Mouse (Mus musculus) kidney, embryonic 14.5 days (tissue): ENCODE data around the gene Prr29. TPM values are rescaled to one million over a fixed set of nuclear protein-coding genes. Genes with fewer than 3 reads are reported as not detected.
A peak's percentile ranks its signal among the peaks of the same experiment; 100 is the strongest.

Experiments
- ATAC-seq: fragments of 200-750 bp; cut with Nextera tagmentation; 2 replicates; pipeline ENCODE4 v1.8.0; 2017; ENCODE audit warnings: moderate number of reproducible peaks, mild to moderate bottlenecking, moderate TSS enrichment, moderate library complexity; ENCODE audit not compliant: low FRiP score, low TSS enrichment
- H3K27ac ChIP-seq: fragments of 300-500 bp; sonication (generic); 2 replicates; pipeline ENCODE4 v1.5.1; 2014; ENCODE audit warnings: low read depth, mild to moderate bottlenecking, low read length, moderate library complexity, mixed read lengths
- H3K27me3 ChIP-seq: fragments of 300-500 bp; sonication (generic); 2 replicates; pipeline ENCODE4 v1.6.1; 2014; ENCODE audit warnings: mild to moderate bottlenecking, low read length; ENCODE audit not compliant: control insufficient read depth, insufficient read depth
- H3K36me3 ChIP-seq: fragments of 300-500 bp; sonication (generic); 2 replicates; pipeline ENCODE4 v1.6.1; 2014; ENCODE audit warnings: low read length, mixed read lengths; ENCODE audit not compliant: control insufficient read depth, insufficient read depth
- H3K4me1 ChIP-seq: fragments of 300-500 bp; sonication (generic); 2 replicates; pipeline ENCODE4 v1.6.1; 2014; ENCODE audit warnings: low read length, mixed read lengths; ENCODE audit not compliant: control insufficient read depth, insufficient read depth
- H3K4me2 ChIP-seq: fragments of 300-500 bp; sonication (generic); replicated peaks from 2 replicates; pipeline ENCODE4 v1.6.1; 2014; ENCODE audit warnings: low read depth, mild to moderate bottlenecking, low read length
- H3K4me3 ChIP-seq: fragments of 300-500 bp; sonication (generic); 2 replicates; pipeline ENCODE4 v1.5.1; 2014; ENCODE audit warnings: mild to moderate bottlenecking, low read length
- H3K9ac ChIP-seq: fragments of 300-500 bp; sonication (generic); 2 replicates; pipeline ENCODE4 v1.6.1; 2014; ENCODE audit warnings: low read depth, mild to moderate bottlenecking, low read length, moderate library complexity
- H3K9me3 ChIP-seq: fragments of 300-500 bp; sonication (generic); 2 replicates; pipeline ENCODE4 v1.6.1; 2016; ENCODE audit warnings: low read length; ENCODE audit not compliant: control insufficient read depth
- WGBS: fragments of 180-500 bp; shearing (Covaris S2); extraction: QIAGEN DNeasy Blood & Tissue Kit; methylation state at CpG from one replicate; pipeline ENCODE4 v1.1.7; 2014; 5-methylcytosine and 5-hydroxymethylcytosine counted together
- polyA plus RNA-seq: library from polyadenylated mRNA; unstranded; fragments of >200 nt; fragmentation: Nextera tagmentation; extraction: Ambion mirVana; gene quantifications from 2 replicates; pipeline ENCODE4 v1.2.1, GENCODE M21; 2014

The Prr29 gene
- 0.46 and 0.49 TPM in 2 replicates for polyA plus RNA-seq

DNA sequence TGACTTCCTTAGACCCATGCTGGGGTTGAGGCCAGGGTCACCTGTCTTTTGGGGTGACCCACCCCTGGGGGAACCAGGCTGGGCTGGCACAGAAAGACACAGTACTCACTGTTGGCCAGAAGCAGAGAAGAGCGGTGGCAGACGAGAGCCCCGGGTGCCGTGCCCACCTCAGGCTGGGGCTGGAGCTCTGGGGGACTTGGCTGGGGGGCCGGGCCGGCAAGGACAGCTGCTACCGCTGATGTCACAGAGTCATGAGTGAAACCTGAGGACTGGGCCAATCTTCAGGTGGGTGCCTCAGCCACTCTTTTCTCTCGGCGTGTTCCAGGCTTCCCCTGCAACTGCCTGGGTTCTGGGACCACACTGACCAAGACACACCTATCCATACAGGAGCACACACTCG lies at the start of gene Prr29:
Gene Prr29 (plus strand): TSS at position 107 of the 400 bp plus-strand sequence.
- peak; percentile 37; the same call in 1 of the 2 replicates for ATAC-seq
- WGBS, result 45% methylated on average over 9 of the region's 10 CpGs
- peak within 1 kb of the TSS; percentile 28; the same call in 1 of the 2 replicates for H3K9ac ChIP-seq

DNA sequence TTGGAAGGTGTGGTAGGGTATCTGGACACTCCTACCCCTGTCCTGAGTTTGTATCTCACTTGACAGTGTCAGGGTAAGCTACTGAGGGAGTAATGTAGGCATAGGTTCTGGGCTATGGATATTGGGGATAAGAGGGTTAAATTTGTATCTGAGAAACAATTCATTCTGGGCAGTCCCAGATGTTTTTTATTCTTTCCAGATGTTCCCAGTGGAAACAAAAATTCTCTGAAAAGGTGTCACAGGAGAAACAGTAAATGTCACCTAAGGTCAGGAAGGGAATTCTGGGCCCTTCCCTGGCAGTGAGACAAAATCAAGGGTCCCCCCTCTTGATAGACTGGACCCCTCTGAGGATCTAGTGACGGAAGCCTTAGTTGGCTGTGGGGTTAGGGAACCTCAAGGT lies 48.9 kb upstream of the Prr29 start:
- no peaks in the 10 kb centered on the region for H3K36me3 ChIP-seq
- no peak overlapping the region for H3K4me2 ChIP-seq
- H3K4me1 ChIP-seq, result peaks cover 24% of the 10 kb centered on the region
- H3K9me3 ChIP-seq, result no peaks in the 10 kb centered on the region
- H3K9ac ChIP-seq, result no peak overlapping the region
- no peak overlapping the region for H3K27ac ChIP-seq
- H3K4me3 ChIP-seq, result no peak overlapping the region
- WGBS, result 56% methylated on average over 1 of the region's 1 CpGs
- no peak for ATAC-seq
- no peaks in the 10 kb centered on the region for H3K27me3 ChIP-seq

More for the DNA sequence above, at the start of gene Prr29:
- H3K4me3 ChIP-seq, result no peak within 1 kb of the TSS
- H3K27ac ChIP-seq, result peak within 1 kb of the TSS; percentile 24; the same call in 1 of the 2 replicates
- H3K4me1 ChIP-seq, result peaks cover 13% of the 10 kb centered on the region
- H3K27me3 ChIP-seq, result no peaks in the 10 kb centered on the region
- H3K4me2 ChIP-seq, result peak within 1 kb of the TSS; percentile 19; the same call in 1 of the 2 replicates
- H3K9me3 ChIP-seq, result no peaks in the 10 kb centered on the region
- H3K36me3 ChIP-seq, result no peaks in the 10 kb centered on the region

DNA sequence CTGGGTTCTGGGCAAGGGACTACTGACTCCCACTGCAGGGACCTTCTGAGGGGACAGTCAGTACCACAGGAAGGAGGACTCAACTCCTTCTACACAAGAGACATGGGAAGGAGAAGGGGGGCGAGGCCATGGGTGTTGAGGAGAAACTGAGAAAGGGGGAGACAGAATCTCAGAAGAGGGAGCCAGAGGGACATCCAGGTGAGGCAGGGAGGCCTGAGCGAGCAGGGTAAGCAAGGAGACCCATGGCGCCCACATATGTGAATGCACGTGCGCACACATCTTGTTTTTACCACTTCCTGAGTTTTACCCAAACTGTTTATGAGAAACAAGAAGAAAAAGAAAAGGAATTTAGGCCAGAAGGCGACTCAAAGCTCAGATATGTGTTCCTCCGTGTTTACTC lies 47.5 kb upstream of the Prr29 start:
- H3K9me3 ChIP-seq, result no peaks in the 10 kb centered on the region
- H3K4me2 ChIP-seq, result no peak overlapping the region
- H3K27ac ChIP-seq, result no peak overlapping the region
- ATAC-seq, result no peak
- no peaks in the 10 kb centered on the region for H3K36me3 ChIP-seq
- H3K9ac ChIP-seq, result no peak overlapping the region
- 84% methylated on average over 7 of the region's 7 CpGs for WGBS
- H3K27me3 ChIP-seq, result no peaks in the 10 kb centered on the region
- no peak overlapping the region for H3K4me3 ChIP-seq
- H3K4me1 ChIP-seq, result peaks cover 24% of the 10 kb centered on the region

DNA sequence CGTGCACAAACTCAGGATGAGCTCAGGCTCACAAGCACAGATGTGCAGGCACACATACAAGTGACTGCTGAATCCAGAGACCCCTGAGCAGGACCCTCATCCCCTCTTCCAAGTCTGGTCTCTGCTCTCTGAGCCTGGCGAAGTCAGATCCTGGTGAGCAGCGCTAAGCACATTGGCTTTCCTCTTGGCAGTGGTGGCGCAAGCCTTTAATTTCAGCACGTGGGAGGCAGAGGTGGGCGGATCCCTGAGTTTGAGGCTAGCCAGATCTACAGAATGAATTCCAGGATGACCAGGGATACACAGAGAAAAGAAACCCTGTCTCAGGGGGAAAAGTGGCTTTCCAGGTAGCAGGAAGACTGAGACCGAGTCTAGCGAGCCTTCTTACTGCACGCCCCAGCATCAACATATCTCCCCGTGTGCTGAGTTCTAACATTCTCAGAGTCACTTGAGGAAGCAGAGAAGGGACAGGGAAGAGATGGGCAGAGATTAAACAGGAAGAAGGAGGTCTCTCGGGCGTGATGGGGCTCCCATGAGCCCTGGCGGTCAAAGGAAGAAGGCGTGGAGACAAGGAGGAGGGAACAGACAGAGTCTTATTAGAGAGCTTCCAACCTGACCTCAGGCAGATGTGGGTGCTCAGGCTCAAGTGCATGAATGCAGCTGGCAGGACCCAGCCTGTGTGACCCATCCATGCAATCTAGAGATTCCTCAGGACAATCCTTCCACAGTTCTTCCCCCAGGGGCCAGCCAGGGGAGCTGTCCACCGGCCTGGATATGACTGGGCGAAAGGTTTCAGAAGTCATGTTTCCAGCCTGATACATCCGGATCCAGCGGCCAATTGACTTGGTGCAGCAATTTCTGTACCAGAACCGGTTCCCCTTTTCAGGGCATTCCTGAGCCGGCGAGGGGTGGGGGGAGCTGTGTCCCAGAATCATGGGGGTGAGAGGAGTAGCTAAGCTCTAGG lies 46.6 kb upstream of the Prr29 start:
- H3K36me3 ChIP-seq, result no peaks in the 10 kb centered on the region
- 68% methylated on average over 21 of the region's 21 CpGs for WGBS
- H3K27ac ChIP-seq, result no peak overlapping the region
- H3K27me3 ChIP-seq, result no peaks in the 10 kb centered on the region
- H3K9ac ChIP-seq, result no peak overlapping the region
- no peak for ATAC-seq
- H3K4me1 ChIP-seq, result peaks cover 17% of the 10 kb centered on the region
- H3K9me3 ChIP-seq, result no peaks in the 10 kb centered on the region
- no peak overlapping the region for H3K4me3 ChIP-seq
- no peak overlapping the region for H3K4me2 ChIP-seq

DNA sequence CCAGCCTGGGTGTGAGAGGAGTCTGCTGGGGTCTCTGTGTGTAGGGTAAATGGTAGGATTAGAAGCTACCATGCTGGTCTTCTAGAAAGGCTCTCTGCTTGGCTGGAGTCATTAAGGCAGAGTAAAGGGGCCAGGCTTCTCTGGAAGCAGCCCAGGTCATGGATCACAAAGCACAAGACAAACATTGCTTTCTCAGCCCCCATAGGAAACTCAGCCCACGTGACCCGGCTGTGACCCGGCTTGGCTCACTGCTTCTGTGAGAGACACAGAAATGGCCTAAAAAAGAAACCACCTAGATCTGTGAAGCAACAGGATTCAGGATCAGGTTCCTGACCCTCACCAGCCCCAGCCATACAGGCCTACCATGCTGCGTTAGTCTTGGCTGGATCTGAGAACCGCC lies 40.4 kb upstream of the Prr29 start:
- no peak overlapping the region for H3K4me2 ChIP-seq
- H3K4me1 ChIP-seq, result peaks cover 14% of the 10 kb centered on the region
- no peak overlapping the region for H3K4me3 ChIP-seq
- no peaks in the 10 kb centered on the region for H3K27me3 ChIP-seq
- H3K9me3 ChIP-seq, result no peaks in the 10 kb centered on the region
- ATAC-seq, result peak; percentile 73
- no peak overlapping the region for H3K9ac ChIP-seq
- H3K36me3 ChIP-seq, result no peaks in the 10 kb centered on the region
- 23% methylated on average over 5 of the region's 5 CpGs for WGBS
- peak overlapping the region; percentile 39; the same call in 1 of the 2 replicates for H3K27ac ChIP-seq

DNA sequence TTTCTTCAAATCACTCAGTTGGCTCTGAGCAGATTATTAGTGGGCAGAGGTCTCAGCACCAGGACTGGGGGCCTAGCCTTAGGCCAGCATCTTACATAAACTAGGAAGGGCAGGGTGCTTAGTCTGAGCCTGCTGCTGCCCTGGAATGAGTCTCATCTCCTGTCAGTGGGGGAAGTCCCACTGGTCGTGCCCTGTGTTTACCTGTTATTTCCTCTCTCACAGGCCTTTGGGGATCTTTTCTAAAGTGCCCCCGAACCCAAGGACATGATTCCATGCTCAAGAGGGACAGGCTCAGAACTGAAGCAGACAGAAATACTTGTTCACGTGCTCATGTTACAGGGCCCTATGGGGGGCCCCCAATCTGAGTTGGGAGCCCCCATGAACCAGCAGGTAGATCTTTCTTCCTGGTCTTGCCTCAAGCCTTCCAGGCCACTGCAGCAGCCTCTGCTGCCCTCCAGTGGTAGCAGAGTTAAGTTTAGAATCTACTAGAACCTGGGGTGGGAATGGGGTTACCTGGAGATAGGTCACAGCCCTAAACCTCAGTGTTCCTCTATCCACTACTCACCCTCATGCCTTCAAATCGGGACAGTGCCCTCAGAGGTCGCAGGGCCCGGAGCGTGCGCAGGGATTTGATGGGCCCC lies 39.6 kb upstream of the Prr29 start:
- 55% methylated on average over 8 of the region's 8 CpGs for WGBS
- peak overlapping the region; percentile 13; the same call in 1 of the 2 replicates for H3K27ac ChIP-seq
- no peak overlapping the region for H3K9ac ChIP-seq
- no peak overlapping the region for H3K4me2 ChIP-seq
- peak; percentile 1; the same call in 1 of the 2 replicates for ATAC-seq
- peaks cover 14% of the 10 kb centered on the region for H3K4me1 ChIP-seq
- no peaks in the 10 kb centered on the region for H3K27me3 ChIP-seq
- H3K9me3 ChIP-seq, result no peaks in the 10 kb centered on the region
- no peak overlapping the region for H3K4me3 ChIP-seq
- no peaks in the 10 kb centered on the region for H3K36me3 ChIP-seq

DNA sequence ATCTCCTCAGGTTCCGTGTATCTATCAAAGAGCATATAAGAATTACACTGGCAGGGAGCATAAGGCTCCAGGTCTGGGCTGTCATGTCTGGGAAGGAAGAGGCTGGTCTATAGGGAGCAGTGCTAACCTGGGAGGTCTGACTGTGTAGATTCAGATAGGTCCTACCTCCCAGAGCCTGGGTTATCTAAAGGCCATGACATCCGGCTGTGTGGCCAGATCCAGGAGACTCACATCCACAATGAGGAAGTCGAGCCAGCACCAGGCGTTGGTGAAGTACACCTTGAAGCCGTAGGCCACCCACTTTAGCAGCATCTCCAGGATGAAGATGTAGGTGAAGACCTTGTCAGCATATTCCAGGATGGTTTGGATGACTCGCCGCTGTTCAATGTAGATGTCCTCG lies 38.8 kb upstream of the Prr29 start:
- Histone ChIP-seq H3K9me3 (no peaks in the 10 kb centered on the region), H3K9ac (no peak overlapping the region), H3K4me2 (no peak overlapping the region), H3K27me3 (no peaks in the 10 kb centered on the region), H3K4me1 (peaks cover 14% of the 10 kb centered on the region), H3K4me3 (no peak overlapping the region), H3K27ac (no peak overlapping the region), H3K36me3 (no peaks in the 10 kb centered on the region)
- whole genome bisulfite sequencing, result 81% methylated on average over 8 of the region's 8 CpGs
- ATAC-seq, result no peak

DNA sequence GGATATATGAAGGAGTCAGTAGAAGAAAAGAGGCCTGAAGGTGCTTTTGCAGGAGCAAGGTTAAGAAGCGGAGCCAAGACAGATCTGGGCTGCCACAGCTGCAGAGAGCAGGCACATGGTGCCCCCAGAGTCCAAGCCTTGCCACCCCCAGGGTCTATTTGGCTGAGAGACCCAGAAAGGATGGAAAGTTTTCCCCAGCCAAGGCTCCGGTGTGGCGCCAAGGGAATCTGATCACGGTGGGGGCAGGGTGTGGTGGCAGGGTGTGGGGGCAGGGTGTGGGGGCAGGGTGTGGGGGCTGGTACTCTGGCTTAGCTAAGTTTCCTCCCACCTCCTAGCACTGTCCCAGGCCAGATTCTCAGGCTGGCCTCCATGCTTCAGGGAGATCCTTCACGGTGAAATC lies 36.8 kb upstream of the Prr29 start:
- Histone ChIP-seq H3K9ac (no peak overlapping the region), H3K4me3 (no peak overlapping the region), H3K36me3 (no peaks in the 10 kb centered on the region), H3K4me1 (peaks cover 14% of the 10 kb centered on the region), H3K27me3 (no peaks in the 10 kb centered on the region), H3K4me2 (no peak overlapping the region), H3K9me3 (no peaks in the 10 kb centered on the region), H3K27ac (no peak overlapping the region)
- no peak for ATAC-seq
- 34% methylated on average over 5 of the region's 5 CpGs for WGBS

DNA sequence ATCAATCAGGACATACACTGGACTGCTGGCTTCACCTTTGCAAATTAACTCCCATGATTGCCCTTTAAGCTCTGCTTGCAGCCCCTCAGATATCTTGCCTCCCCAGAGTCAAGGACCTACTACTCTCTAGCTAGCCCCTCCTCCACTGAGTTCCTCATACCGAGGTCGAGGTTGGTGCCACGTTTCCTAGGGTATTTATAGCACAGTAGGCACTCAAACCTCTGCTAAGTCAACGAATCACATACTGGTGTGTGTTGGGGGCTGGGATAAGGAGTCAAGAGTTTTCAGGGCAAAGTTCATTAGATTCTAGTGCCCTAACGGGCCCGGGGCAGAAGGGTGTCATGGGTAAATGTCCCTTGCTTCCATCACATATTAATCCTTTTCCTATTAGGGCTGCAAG lies 36.1 kb upstream of the Prr29 start:
- 62% methylated on average over 6 of the region's 6 CpGs for WGBS
- Histone ChIP-seq H3K36me3 (no peaks in the 10 kb centered on the region), H3K9me3 (no peaks in the 10 kb centered on the region), H3K4me3 (no peak overlapping the region), H3K27me3 (no peaks in the 10 kb centered on the region), H3K27ac (no peak overlapping the region), H3K4me1 (peaks cover 14% of the 10 kb centered on the region), H3K9ac (no peak overlapping the region), H3K4me2 (no peak overlapping the region)
- no peak for ATAC-seq
